Mouse (Mus musculus) stomach, embryonic 14.5 days (tissue): Measurements from ENCODE around the gene Ide. TPM values are rescaled to one million over a fixed set of nuclear protein-coding genes. Genes with fewer than 3 reads are reported as not detected.

Source experiments
- ATAC-seq: fragments of 200-750 bp; cut with Nextera tagmentation; 2 replicates; pipeline ENCODE4 v1.8.0; 2017; ENCODE audit warnings: low read depth, moderate TSS enrichment; ENCODE audit not compliant: insufficient number of reproducible peaks, insufficient read depth, low FRiP score
- H3K27ac ChIP-seq: fragments of 300-500 bp; sonication (generic); 2 replicates; pipeline ENCODE4 v1.5.1; 2014; ENCODE audit warnings: mild to moderate bottlenecking, low read length, moderate library complexity, mixed read lengths
- H3K27me3 ChIP-seq: fragments of 300-500 bp; sonication (generic); 2 replicates; pipeline ENCODE4 v1.6.1; 2014; ENCODE audit warnings: low read length, control low read depth, mixed read lengths; ENCODE audit not compliant: control insufficient read depth, insufficient read depth
- H3K36me3 ChIP-seq: fragments of 300-500 bp; sonication (generic); 2 replicates; pipeline ENCODE4 v1.6.1; 2014; ENCODE audit warnings: mild to moderate bottlenecking, control low read depth, low read length, moderate library complexity, mixed read lengths; ENCODE audit not compliant: control insufficient read depth, insufficient read depth
- H3K4me1 ChIP-seq: fragments of 300-500 bp; sonication (generic); 2 replicates; pipeline ENCODE4 v1.6.1; 2014; ENCODE audit warnings: low read length, control low read depth, mixed read lengths; ENCODE audit not compliant: control insufficient read depth, insufficient read depth
- H3K4me2 ChIP-seq: fragments of 300-500 bp; sonication (generic); replicated peaks from 2 replicates; pipeline ENCODE4 v1.6.1; 2014; ENCODE audit warnings: low read depth, low read length, control low read depth
- H3K4me3 ChIP-seq: fragments of 300-500 bp; sonication (generic); 2 replicates; pipeline ENCODE4 v1.5.1; 2014; ENCODE audit warnings: low read depth, low read length, control low read depth
- H3K9ac ChIP-seq: fragments of 300-500 bp; sonication (generic); replicated peaks from 2 replicates; pipeline ENCODE4 v1.6.1; 2014; ENCODE audit warnings: low read depth, mild to moderate bottlenecking, control low read depth, low read length, moderate library complexity, mixed read lengths
- H3K9me3 ChIP-seq: fragments of 300-500 bp; sonication (generic); 2 replicates; pipeline ENCODE4 v1.6.1; 2016; ENCODE audit warnings: low read depth, low read length, control low read depth; ENCODE audit not compliant: control insufficient read depth
- WGBS: fragments of 180-500 bp; shearing (Covaris S2); extraction: QIAGEN DNeasy Blood & Tissue Kit; methylation state at CpG from one replicate; pipeline ENCODE4 v1.1.7; 2014; 5-methylcytosine and 5-hydroxymethylcytosine counted together
- polyA plus RNA-seq: library from polyadenylated mRNA; unstranded; fragments of >200 nt; fragmentation: Nextera tagmentation; extraction: Ambion mirVana; gene quantifications from 2 replicates; pipeline ENCODE4 v1.2.1, GENCODE M21; 2014

Gene Ide
- polyA plus RNA-seq, 1 experiment from 2014 or later: 49.0 TPM

DNA sequence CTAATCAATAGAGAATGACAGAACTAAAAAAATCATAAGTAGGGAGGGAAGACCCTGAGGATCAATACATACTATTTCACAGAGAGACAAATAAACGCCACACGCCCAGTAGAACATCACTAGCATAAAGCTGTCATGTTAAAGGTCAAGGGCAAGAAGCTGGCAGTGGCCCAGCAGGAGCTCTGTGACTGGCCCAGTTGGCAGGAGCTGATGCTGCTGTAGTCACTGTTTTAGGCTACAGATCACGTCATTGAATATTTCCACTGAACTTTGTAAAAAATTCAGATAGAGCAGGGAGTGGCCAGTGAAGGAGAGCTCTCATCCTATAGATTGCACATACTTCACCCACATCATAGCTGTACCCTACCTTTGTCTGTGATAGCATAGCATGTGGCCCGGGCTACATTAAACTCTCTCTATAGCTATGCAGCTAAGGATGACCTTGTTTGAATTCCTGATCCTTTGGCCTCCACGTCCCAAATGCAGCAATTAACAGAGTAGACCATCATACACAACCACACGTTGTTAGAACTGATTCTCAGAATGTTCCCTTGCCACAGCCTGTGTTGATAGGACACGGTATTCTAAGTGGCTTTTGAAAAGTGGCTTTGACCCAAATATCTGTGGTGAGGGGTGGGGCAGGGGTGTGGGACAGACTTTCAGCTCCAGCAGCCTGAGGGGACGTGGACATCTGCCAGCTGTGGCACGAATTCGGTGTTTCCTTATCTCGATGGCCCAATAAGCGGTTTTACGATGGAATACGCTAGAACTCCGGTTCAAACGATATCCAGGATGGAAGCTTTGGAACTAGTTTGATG is 16.6 kb downstream of the Ide start:
- no peaks in the 10 kb centered on the region; the same call in 1 of the 2 replicates for H3K36me3 ChIP-seq
- no peak overlapping the region for H3K4me2 ChIP-seq
- H3K4me3 ChIP-seq: no peak overlapping the region
- no peak overlapping the region for H3K27ac ChIP-seq
- no peaks in the 10 kb centered on the region for H3K27me3 ChIP-seq
- WGBS: 86% methylated on average over 16 of the region's 16 CpGs
- no peaks in the 10 kb centered on the region for H3K9me3 ChIP-seq
- H3K9ac ChIP-seq: no peak overlapping the region
- no peaks in the 10 kb centered on the region for H3K4me1 ChIP-seq
- no peak for ATAC-seq

DNA sequence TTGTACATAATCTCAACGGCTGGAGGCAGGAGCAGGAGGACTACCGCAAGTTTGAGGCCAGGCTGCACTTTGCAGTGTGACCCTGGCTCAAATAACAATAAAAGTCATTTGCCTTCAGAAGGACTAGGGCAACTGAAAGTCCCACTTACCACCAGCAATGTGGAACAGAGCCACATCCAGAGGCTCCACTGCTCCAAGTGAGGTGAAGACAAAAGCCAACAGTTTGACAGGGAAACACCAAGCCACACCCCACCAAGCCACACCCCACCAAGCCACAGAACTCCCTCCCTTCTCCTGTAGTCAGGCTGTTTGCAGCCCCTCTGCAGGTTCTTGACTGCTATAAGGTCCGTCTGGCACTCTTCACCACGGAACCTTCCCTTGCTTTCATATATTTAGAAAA is 20.3 kb downstream of the Ide start:
- Histone ChIP-seq H3K4me3 (no peak overlapping the region), H3K27ac (no peak overlapping the region), H3K9me3 (no peaks in the 10 kb centered on the region), H3K27me3 (no peaks in the 10 kb centered on the region), H3K36me3 (peaks cover 3% of the 10 kb centered on the region; the same call in 1 of the 2 replicates), H3K4me2 (no peak overlapping the region), H3K9ac (no peak overlapping the region), H3K4me1 (no peaks in the 10 kb centered on the region)
- no peak for ATAC-seq
- WGBS: 77% methylated on average over 4 of the region's 4 CpGs

DNA sequence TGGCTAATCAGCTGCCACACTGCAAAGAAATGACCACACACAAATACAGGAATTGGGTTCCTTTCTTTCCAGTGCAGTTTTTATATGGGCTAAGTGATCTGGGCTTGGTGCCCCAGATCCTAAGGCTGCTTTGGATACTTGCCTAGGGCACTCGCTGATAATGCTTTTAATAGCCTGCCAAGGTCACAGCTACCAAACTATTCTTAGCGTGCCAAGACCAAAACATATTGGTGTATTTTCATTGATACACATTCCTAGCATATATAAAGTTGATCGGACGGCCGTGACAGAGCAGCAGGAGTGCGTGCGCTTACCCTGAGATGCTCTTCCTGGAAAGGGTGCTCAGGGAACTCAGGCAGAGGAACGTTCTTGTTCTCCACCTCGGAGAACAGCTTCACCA is 22.6 kb downstream of the Ide start:
- Histone ChIP-seq H3K27ac (no peak overlapping the region), H3K4me3 (no peak overlapping the region), H3K9ac (no peak overlapping the region), H3K4me2 (no peak overlapping the region), H3K27me3 (no peaks in the 10 kb centered on the region), H3K9me3 (no peaks in the 10 kb centered on the region), H3K4me1 (no peaks in the 10 kb centered on the region), H3K36me3 (peaks cover 10% of the 10 kb centered on the region; the same call in 1 of the 2 replicates)
- ATAC-seq: no peak
- WGBS: 88% methylated on average over 9 of the region's 9 CpGs

DNA sequence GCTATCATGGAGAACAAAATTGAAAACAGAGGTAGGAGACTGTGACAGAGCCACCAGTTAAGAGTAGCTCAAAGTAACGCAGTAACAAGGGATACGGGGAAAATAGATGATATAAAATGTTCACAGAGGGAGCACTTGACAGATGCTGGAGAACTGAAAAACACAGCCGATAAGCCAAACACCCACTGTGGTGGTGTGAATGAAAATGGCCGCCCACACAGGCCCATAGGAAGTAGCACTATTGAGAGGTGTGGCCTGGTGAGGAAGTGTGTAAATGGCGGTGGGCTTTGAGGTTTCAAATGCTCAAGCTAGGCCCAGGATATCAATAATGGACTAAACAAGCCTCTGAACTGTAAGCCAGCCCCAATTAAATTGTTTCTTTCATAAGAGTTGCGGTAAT is 26.2 kb downstream of the Ide start:
- Histone ChIP-seq H3K27ac (no peak overlapping the region), H3K4me3 (no peak overlapping the region), H3K36me3 (peaks cover 12% of the 10 kb centered on the region; the same call in 1 of the 2 replicates), H3K4me2 (no peak overlapping the region), H3K9me3 (no peaks in the 10 kb centered on the region), H3K9ac (no peak overlapping the region), H3K4me1 (no peaks in the 10 kb centered on the region), H3K27me3 (no peaks in the 10 kb centered on the region)
- WGBS: 89% methylated on average over 6 of the region's 6 CpGs
- ATAC-seq: no peak

DNA sequence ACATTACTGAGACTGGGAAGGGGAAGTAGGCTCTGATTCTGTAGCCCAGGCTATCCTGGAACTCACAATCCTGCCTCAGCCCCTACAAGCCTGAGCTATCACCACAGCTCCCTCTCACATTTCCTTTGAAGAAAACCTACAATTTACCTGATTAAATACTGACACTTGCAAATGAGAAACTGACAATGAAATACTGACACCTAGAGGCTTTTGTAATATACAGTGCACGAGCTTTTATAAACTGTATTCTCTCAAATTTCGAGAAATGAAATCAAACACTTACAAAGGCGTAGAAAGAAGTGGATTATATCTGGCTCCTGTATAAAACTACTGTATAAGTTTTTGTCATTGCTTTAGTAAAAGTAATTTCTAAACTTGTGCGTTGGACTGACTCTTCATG is 27.5 kb downstream of the Ide start:
- WGBS: 78% methylated on average over 4 of the region's 4 CpGs
- Histone ChIP-seq H3K4me3 (no peak overlapping the region), H3K4me1 (no peaks in the 10 kb centered on the region), H3K4me2 (no peak overlapping the region), H3K9me3 (no peaks in the 10 kb centered on the region), H3K36me3 (peaks cover 12% of the 10 kb centered on the region; the same call in 1 of the 2 replicates), H3K27ac (no peak overlapping the region), H3K9ac (no peak overlapping the region), H3K27me3 (no peaks in the 10 kb centered on the region)
- no peak for ATAC-seq

DNA sequence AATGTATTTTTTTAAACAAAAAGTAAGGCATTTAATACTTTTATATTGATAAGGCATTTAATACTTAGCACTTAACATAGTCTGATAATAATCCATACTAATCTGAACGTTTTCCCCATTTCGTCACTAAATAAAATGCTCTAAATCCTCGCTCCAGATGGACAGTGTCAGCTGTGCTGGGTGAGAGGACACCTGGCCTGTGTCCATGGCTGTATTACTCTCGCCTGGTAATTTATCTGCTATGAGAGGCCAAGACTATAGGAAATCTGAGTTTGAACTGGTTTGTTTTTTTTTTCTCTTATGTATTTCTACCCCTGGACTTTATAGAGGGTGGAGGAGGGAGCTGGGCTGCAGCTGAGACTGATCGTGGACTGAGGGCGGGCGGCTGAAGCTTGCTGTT is 28.7 kb downstream of the Ide start:
- Histone ChIP-seq H3K9me3 (no peaks in the 10 kb centered on the region), H3K4me2 (no peak overlapping the region), H3K27me3 (no peaks in the 10 kb centered on the region), H3K36me3 (peaks cover 12% of the 10 kb centered on the region; the same call in 1 of the 2 replicates), H3K27ac (no peak overlapping the region), H3K4me3 (no peak overlapping the region), H3K9ac (no peak overlapping the region), H3K4me1 (no peaks in the 10 kb centered on the region)
- 70% methylated on average over 7 of the region's 7 CpGs for WGBS
- ATAC-seq: no peak

DNA sequence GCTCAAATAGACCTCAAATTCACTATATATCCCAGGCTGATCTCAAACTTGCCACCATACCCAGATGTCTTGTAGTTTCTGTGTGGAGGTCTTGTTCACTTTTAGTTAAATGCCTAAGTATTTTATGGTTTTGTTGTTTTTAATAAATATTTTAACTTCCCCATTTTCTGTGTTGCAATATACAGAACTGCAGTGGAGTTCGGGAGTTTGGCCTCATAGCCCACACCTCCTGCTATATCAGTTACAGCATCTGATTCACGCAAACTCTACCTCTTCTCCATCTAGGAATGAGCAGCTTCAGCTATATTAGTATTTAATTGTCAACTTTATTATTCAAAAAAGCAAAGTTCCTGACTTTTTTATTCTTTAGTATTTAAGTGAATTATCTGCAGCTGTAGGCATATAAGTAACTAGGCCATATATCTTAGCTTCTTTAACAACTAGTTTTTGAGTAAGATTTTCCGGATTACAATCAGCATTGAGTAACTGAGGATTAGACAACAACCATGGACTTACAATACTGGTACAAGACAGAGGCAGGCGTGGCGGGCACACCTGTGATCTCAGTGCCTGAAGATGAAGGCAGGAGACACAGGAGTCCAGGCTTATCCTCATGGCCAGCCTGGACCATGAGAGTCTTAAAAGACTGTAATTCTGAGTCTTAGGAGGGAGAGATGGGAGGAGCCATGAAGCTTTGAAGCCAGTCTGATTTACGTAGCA is 29.7 kb downstream of the Ide start:
- no peaks in the 10 kb centered on the region for H3K27me3 ChIP-seq
- peaks cover 9% of the 10 kb centered on the region; the same call in 1 of the 2 replicates for H3K36me3 ChIP-seq
- H3K4me2 ChIP-seq: no peak overlapping the region
- ATAC-seq: no peak
- 89% methylated on average over 6 of the region's 6 CpGs for WGBS
- no peak overlapping the region for H3K9ac ChIP-seq
- no peak overlapping the region for H3K27ac ChIP-seq
- no peaks in the 10 kb centered on the region for H3K4me1 ChIP-seq
- H3K4me3 ChIP-seq: no peak overlapping the region
- no peaks in the 10 kb centered on the region for H3K9me3 ChIP-seq

DNA sequence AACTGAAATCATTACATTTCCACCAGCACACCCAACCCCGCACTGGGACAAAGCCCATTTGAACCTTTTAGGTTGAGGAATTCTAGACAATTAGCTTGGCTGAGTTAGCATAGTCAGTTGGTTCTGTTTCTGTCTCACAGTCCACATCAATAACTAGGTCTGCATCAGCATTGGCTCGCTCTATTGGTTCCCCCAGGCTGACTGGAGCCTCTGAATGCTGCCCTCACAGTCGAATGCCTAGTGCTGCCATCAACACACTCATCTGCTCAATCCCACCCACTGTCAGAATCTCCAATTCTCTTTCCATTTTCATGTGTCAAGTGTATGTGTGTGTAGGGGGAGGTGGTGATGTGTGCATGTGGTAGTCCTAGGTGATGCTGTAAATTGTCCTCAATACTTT is 31.5 kb downstream of the Ide start:
- Histone ChIP-seq H3K4me1 (no peaks in the 10 kb centered on the region), H3K27ac (no peak overlapping the region), H3K9ac (no peak overlapping the region), H3K4me3 (no peak overlapping the region), H3K27me3 (no peaks in the 10 kb centered on the region), H3K36me3 (0 out of 2 replicates have a peak, but pooled peaks cover 3% of the 10 kb centered on the region), H3K4me2 (no peak overlapping the region), H3K9me3 (no peaks in the 10 kb centered on the region)
- ATAC-seq: no peak
- 92% methylated on average over 3 of the region's 3 CpGs for WGBS
